Mouse (Mus musculus) pancreas, adult 10 weeks (tissue): ENCODE results near the gene Pknox1. TPM values are rescaled to one million over a fixed set of nuclear protein-coding genes. Genes with fewer than 3 reads are reported as not detected.

Experiments used
- polyA plus RNA-seq: library from polyadenylated mRNA; stranded (reverse); fragments of 350-450 nt; fragmentation: Illumina TruSeq; extraction: RNeasy Lipid Tissue Mini Kit (QIAGEN cat#74804); gene quantifications from one replicate; pipeline ENCODE4 v1.2.3, GENCODE M21; 2015; ENCODE audit warnings: low read depth, low replicate concordance; ENCODE audit not compliant: insufficient read depth

Gene Pknox1
- polyA plus RNA-seq, result 3.3 TPM

GRCm38 (mm10) chr17:31564015-31564857 is at the start of gene Pknox1:
Pknox1 (plus strand) TSS chr17:31564734.

GRCm38 (mm10) chr17:31519946-31520838 is 44.3 kb upstream of the Pknox1 start, which contains the start of the genes Wdr4 and Ndufv3:
Wdr4 (minus strand) TSS chr17:31519980.
Ndufv3 (plus strand) TSS chr17:31520115.

GRCm38 (mm10) chr17:31636942-31637811 is 72.6 kb downstream of the Pknox1 start, which contains the start of gene Cbs:
Cbs (minus strand) TSS chr17:31637238.

Other genes with a start within 250 kb of the Pknox1 start
- 2.3 TPM for gene Pde9a, start 178.5 kb upstream of the Pknox1 start, polyA plus RNA-seq
- 5.0 TPM for gene Wdr4, start 44.8 kb upstream of the Pknox1 start, polyA plus RNA-seq
- gene Ndufv3, start 44.6 kb upstream of the Pknox1 start, polyA plus RNA-seq, result 73.4 TPM
- gene Cbs, start 72.5 kb downstream of the Pknox1 start, polyA plus RNA-seq, result 129 TPM
- 38.0 TPM for gene U2af1, start 94.2 kb downstream of the Pknox1 start, polyA plus RNA-seq
- not detected for gene Cryaa, start 113.1 kb downstream of the Pknox1 start, polyA plus RNA-seq